26 mouse cellular contexts compared by ENCODE assay signal in the genomic region with DNA sequence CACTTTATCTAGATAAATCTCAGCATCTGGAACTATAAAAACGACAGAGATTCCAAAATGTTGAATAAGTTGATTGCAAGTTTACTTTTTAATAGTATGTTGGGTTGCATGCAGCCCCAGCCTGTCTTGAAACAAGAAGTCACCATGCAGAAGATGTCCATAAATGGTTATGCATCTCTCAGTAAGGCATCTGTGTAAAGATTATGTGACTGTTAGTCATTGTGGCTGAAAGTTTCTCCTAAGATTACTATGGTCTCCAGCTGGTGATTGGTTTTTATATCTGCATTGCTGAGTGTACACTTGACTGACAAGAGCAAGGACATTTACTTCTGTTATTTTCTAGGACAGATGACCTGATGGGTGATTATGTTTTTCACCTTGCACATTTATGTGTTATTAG.
"Had no signal": no experiment of that assay in that cellular context is flagged by ENCODE, and none has a peak within 500 bp of the region (broad histone marks: within the 10 kb centered on the region; RNA-seq: fewer than 3 reads in every experiment).

No protein-coding gene starts in this region.

- H3K36me3 ChIP-seq: heart, embryonic 13.5 days; heart, embryonic 15.5 days; hindbrain, embryonic 10.5 days; hindbrain, embryonic 12.5 days; intestine, embryonic 15.5 days; limb, embryonic 10.5 days; limb, embryonic 12.5 days had no signal

- H3K4me2 ChIP-seq: heart, embryonic 11.5 days; heart, embryonic 13.5 days; heart, embryonic 15.5 days; hindbrain, embryonic 12.5 days; hindbrain, embryonic 14.5 days; intestine, embryonic 15.5 days; limb, embryonic 12.5 days; liver, embryonic 11.5 days; liver, embryonic 13.5 days; liver, embryonic 15.5 days had no signal

- H3K4me3 ChIP-seq: heart, adult 2 months; heart, embryonic 13.5 days; heart, embryonic 15.5 days; hindbrain, embryonic 10.5 days; hindbrain, embryonic 12.5 days; intestine, embryonic 15.5 days; limb, embryonic 10.5 days; limb, embryonic 12.5 days; liver, embryonic 13.5 days; liver, embryonic 15.5 days had no signal

- DNase-seq: gastrocnemius, postnatal 14 days; gastrocnemius, postnatal 36 days; heart, adult 11 months; heart, adult 2 months; heart, postnatal 14 days; heart, postnatal 4 days; kidney, adult 18-20 months; kidney, adult 8-10 months; kidney, postnatal 10 days; kidney, postnatal 25 days; kidney, postnatal 4 days; layer of hippocampus, adult 9-11 months; layer of hippocampus, postnatal 36 days; liver; liver, embryonic 13.5 days had no signal

- H3K27ac ChIP-seq: heart, adult 2 months; heart, embryonic 13.5 days; heart, embryonic 15.5 days; hindbrain, embryonic 10.5 days; hindbrain, embryonic 12.5 days; hindbrain, embryonic 14.5 days; intestine, embryonic 15.5 days; limb, embryonic 10.5 days; limb, embryonic 12.5 days; liver, embryonic 13.5 days; liver, embryonic 15.5 days had no signal

- H3K27me3 ChIP-seq: heart, embryonic 13.5 days; heart, embryonic 15.5 days; hindbrain, embryonic 12.5 days; intestine, embryonic 15.5 days; limb, embryonic 12.5 days; liver, embryonic 13.5 days; liver, embryonic 15.5 days had no signal
